Mouse (Mus musculus) embryo, embryonic 11.5 days (tissue): ENCODE results near the gene Mdm2.

ENCODE experiments used
- DNase-seq: peaks from one replicate; pipeline ENCODE4 v3.0.0-alpha.2; 2012; ENCODE audit warnings: low read depth, low spot score

Mdm2 gene

DNA sequence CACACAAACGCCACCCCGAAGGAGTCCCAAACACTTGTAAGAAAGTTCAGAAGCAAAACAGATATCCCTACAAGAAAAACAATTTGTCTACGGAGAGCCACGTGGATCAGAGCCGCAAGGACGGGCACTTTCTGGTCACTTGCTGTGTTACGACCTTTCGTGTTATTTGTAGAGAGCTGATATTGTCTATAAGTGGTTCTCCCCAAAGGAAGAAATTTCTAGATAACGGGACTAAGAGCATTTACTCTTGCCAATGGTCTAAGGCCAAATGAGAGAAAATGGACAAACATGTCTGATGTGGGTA lies 26.9 kb downstream of the Mdm2 start:
- DNase-seq, result no peak

DNA sequence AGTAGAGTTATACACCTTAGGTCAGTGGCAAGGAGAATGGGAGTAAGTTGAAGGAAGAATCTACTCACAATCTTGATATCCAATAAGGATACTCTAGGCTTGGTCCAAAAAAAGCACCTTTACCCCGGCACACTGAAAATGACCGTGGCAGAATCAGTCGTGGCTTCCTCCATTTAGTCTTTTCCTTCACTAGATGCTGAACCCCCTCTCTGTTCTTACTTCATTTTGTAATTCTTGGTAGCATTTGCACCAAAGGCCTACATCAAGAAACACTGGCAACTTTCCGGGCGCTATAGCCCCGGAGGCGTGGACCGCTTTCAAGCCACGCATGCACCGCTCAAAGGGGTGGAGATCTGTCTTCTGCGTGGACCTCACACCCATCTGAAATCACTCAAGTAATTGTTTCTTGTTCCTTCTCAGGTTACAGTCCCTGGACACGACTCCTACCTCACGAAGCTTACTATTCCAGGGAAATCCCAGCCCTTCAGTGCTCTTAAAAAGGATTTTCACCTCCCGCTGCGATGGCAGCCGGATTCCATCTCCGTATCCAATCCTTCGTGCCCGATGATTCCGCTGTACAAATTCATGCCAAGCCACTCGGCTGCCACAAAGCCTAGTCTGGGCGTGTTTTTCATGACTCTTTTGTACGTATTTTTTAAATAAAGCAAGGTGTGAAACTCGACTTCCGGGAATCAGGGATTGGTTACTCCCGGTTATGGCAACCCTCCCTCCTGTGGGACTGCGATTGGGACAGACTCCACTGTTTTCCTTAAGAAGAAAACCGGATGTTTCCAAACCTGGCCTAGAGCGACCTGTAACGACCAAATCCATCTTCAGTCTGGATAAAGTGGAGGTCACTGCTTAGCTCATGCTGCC lies 27.5 kb downstream of the Mdm2 start:
- DNase-seq, result no peak

- DNase-seq, result peak; percentile 22
Observed at GRCm38 (mm10) chr10:117681999-117682857, 28.3 kb downstream of the Mdm2 start.

DNA sequence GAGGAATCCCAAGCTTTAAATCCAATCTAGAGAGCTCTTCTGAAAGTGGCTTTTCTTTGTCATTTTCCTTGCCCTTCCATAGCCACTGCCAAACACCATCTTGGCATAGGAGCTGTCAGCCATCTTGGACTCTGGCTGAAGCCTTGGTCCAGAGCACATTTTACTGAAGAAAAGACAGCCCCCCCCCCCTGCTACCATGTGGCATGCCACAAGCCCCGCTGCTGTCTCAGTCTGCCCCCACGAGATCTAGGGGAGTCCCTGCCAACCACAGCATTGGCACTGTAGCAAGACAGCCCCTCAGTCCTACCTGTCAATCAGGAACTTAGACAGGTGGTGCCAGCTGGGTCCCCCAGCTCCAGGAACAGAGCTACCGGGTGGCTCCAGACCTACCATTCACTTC lies 29.0 kb downstream of the Mdm2 start:
- no peak for DNase-seq

DNA sequence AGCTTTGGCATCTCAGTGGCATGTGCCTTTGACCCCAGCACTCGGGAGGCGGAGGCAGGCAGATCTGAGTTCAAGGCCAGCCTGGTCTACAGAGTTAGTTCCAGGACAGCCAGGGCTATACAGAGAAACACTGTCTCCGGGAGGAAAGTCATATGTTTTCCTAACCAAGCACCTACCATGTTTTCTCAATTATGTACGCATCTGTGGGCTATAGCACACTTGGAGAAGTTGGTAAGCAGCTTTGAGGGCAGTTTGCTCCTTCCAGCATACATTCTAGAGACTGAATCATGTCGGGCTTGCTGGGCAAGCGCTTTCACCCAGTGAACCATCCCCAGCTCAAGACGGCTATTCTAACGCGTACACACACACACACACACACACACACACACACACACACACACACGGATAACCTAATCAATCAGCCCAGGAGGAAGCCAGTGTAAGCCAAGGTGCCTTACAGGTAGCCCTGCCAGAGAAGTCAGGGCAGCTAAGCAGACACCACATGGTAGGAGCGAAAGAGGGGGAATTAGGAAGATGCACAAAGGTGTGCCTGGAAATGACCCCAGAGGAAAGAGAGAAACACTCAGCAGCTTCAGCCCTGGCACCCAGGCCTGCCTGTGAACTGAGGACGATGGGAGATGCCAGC lies 29.6 kb downstream of the Mdm2 start:
- no peak for DNase-seq

- DNase-seq, result no peak
Observed at GRCm38 (mm10) chr10:117679963-117680473, 30.5 kb downstream of the Mdm2 start.

- DNase-seq, result no peak
Observed at GRCm38 (mm10) chr10:117679029-117679686, 31.4 kb downstream of the Mdm2 start.

- no peak for DNase-seq
Observed at GRCm38 (mm10) chr10:117678357-117678756, 32.2 kb downstream of the Mdm2 start.

DNA sequence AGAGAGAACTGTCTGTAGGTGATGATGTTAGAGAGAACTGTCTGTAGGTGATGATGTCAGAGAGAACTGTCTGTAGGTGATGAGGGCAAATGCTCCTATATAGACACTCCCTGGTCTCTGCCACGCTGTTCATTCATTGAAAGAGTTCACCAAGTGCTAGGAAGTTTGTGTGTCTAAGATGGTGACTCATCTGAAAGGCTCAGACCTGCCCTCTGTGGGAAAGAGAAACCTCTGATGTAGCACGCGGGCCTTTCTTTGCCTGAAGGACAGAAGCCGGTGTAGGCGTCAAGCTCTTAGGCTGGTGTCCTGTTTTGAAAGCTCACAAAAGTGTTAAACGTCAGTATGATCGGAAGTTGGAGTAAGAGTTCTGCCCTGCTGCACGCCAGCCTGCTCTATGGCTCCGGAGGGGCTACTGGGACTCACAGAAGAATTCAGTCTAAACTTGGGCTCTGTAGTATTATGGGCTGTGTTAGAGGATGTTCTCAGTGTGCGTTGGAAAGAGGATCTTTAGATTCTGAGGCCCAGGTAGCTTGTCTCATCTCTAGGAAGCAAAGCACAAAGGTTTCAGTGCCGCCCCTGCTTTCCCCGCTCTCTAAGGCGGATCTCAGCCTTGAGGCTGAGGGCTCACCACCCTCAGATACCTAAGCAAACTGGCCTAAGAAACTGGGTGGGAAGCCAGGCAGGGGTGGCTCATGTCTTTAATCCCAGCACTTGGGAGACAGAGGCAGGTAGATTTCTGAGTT lies 32.9 kb downstream of the Mdm2 start:
- no peak for DNase-seq

DNA sequence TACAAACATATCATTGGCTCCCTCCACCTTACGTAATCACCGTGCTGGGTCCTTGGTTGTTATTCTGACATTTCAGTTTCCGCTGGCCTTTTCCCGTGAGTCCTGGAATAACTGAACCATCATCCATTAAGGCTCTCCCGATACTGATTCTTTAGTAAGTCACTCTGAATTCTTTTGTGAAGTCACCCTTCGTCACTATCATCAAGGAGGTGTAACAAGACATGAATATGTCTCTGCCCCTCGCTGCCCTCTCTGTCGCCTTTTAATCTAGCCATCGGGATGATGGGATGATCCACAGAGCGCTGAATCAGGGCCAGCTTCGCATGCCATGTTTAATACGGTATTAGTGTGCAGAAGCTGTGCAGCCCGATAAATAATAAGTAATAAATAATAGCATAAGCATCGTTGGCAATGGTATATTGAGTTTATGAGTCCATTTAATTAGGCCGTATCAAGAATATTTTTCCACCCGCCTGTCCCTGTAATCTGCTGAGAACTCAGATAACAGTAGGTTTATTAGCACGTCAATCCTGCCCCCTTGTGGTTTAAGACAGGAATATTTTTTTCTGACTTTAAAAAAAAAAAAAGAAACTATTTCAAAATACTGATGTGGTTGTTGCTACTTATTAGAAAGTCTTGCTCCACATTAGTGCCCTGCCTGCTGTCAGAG lies 33.8 kb downstream of the Mdm2 start:
- DNase-seq, result peak; percentile 54

- no peak for DNase-seq
Observed at GRCm38 (mm10) chr10:117676036-117676643, 34.4 kb downstream of the Mdm2 start.

- peak; percentile 59 for DNase-seq
Observed at GRCm38 (mm10) chr10:117675096-117676035, 35.2 kb downstream of the Mdm2 start.

DNA sequence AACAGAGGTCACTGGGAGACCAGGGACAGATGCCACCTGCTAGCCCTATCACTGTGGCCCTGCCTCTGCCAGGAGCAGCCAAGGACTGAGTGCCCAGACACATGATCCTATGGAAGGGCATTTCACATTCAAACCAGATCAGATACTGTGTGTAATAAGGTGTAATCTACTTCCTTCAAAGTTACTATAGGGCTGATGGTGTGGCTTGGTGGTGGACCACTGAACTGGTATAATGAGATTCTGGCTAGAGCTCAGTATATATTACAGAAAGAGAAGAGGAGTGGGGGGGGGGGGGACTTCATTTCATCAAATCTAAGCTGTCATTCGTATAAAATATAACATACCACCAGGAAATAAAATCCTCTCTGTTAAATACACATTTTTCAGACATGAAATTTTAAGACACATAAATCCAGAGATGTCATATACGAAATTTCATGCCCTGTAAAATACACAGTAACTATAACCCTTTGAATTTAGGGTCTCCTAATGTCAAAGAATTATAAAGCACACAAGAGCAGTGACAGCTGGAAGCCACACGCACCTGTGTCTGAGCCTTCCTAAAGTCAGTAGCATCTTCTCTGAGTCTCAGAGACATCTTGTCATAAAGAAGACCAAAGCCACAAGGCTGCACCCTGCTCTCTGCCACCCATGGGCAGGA lies 36.1 kb downstream of the Mdm2 start:
- DNase-seq, result no peak

DNA sequence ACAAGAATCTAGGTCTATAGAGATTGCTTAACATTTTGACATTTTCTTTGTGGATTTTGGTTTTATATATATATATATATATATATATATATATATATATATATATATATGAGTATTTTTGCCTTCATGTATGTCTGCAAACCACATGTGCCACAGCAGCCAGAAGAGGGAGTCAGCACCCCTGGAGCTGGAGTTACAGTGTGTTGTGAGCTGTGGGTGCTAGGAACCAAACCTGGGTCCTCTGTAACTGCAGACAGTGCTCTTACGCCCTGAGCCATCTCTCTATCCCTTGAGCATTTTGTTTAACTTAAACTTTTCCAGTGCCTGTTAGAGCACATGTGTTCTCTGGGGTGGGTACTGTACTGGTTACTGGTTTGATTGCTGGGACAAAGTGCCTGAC lies 36.6 kb downstream of the Mdm2 start:
- DNase-seq, result no peak

DNA sequence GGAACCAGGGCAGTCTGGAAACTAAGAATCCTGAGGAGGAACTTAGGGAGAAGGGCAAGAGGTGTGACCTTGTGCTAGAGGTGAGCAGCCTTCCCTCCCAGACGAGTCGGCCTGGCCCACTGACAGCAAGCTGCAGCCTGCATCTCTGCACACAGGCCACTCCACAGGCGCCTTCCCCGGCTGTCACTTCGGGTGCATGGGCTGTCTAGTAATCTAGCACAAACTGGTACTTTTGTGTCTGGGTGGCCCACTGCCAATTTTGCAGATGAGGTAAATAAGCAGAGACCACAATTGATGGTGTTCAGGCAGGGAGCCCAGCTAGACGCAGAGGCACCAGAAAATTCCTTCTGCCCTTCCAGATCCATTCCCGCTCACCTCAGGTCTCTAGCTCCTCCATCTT lies 37.9 kb downstream of the Mdm2 start:
- DNase-seq, result no peak

- DNase-seq, result no peak
Observed at GRCm38 (mm10) chr10:117671930-117672666, 38.5 kb downstream of the Mdm2 start.

DNA sequence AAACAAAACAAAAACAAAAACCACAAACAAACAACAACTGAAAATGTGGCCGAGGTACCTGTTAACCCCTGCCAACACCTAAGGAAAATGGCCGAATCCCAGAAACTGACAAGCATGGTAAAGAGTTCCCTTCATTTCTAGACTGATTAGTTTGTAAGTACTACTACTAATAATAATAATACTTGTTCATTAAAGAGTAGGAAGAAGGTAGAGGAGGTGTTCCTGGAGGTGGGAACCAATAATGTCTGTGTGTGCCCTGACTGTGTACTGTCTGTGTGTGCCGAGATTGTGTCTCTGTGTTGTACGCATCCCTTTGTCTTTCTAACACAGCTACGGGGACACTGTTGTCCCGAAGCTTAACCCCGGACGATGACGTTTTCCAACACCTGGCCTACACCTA lies 39.3 kb downstream of the Mdm2 start:
- DNase-seq, result no peak

- DNase-seq, result no peak
Observed at GRCm38 (mm10) chr10:117670791-117671190, 39.8 kb downstream of the Mdm2 start.
